Mouse (Mus musculus): ENCODE data around the gene Dnm3.

- TF ChIP-seq USF1 (IDR thresholded peaks at IDR 0.05; ENCODE audit: low read depth): no peak
- TF ChIP-seq CTCF (IDR thresholded peaks at IDR 0.05; ENCODE audit: control insufficient read depth, insufficient read depth, insufficient read length): no peak
- TF ChIP-seq MAX (IDR thresholded peaks at IDR 0.05): peak; percentile 11
Measured at GRCm38 (mm10) chr1:162217340-162217974, 260.4 kb downstream of the Dnm3 start.

All from C2C12 (cell line).